Mouse (Mus musculus) lung, postnatal 10 days (tissue): ENCODE data around the gene Csnka2ip.

Experiments
- DNase-seq: peaks from one replicate; pipeline ENCODE4 v3.0.0; 2021

Gene Csnka2ip

GRCm38 (mm10) chr16:64602308-64602707 is at the start of gene Csnka2ip:
Csnka2ip (minus strand) TSS chr16:64602408.
- DNase-seq: no peak

- DNase-seq: no peak
Observed at GRCm38 (mm10) chr16:64649594-64650290, 47.5 kb upstream of the Csnka2ip start.

- DNase-seq: no peak
Observed at GRCm38 (mm10) chr16:64647771-64648170, 45.6 kb upstream of the Csnka2ip start.

GRCm38 (mm10) chr16:64635110-64635509 is 32.9 kb upstream of the Csnka2ip start:
- no peak for DNase-seq

GRCm38 (mm10) chr16:64620116-64620515 is 17.9 kb upstream of the Csnka2ip start:
- DNase-seq: no peak

- no peak for DNase-seq
Observed at GRCm38 (mm10) chr16:64614648-64615047, 12.4 kb upstream of the Csnka2ip start.

GRCm38 (mm10) chr16:64607793-64608192 is 5.6 kb upstream of the Csnka2ip start:
- DNase-seq: no peak

- peak; percentile 6 for DNase-seq
Observed at GRCm38 (mm10) chr16:64586825-64587224, 15.4 kb downstream of the Csnka2ip start.

- DNase-seq: no peak
Observed at GRCm38 (mm10) chr16:64586262-64586619, 16.0 kb downstream of the Csnka2ip start.

- DNase-seq: no peak
Observed at GRCm38 (mm10) chr16:64585599-64586261, 16.5 kb downstream of the Csnka2ip start.

GRCm38 (mm10) chr16:64584591-64584990 is 17.6 kb downstream of the Csnka2ip start:
- DNase-seq: no peak

GRCm38 (mm10) chr16:64583406-64583805 is 18.8 kb downstream of the Csnka2ip start:
- peak; percentile 49 for DNase-seq

GRCm38 (mm10) chr16:64569496-64569895 is 32.7 kb downstream of the Csnka2ip start:
- peak; percentile 2 for DNase-seq

- no peak for DNase-seq
Observed at GRCm38 (mm10) chr16:64563081-64563480, 39.1 kb downstream of the Csnka2ip start.

GRCm38 (mm10) chr16:64558518-64558917 is 43.7 kb downstream of the Csnka2ip start:
- no peak for DNase-seq

GRCm38 (mm10) chr16:64526883-64527282 is 75.3 kb downstream of the Csnka2ip start:
- no peak for DNase-seq

GRCm38 (mm10) chr16:64524051-64524645 is 78.1 kb downstream of the Csnka2ip start:
- no peak for DNase-seq

- DNase-seq: no peak
Observed at GRCm38 (mm10) chr16:64513423-64513822, 88.8 kb downstream of the Csnka2ip start.
